Mouse (Mus musculus) right cerebral cortex, adult 2 months (tissue): ENCODE data around the gene Atraid.
"Not testable (repeated sequence)": the region's sequence is repeated elsewhere in the genome, so short reads cannot be mapped to it uniquely, and the experiment has no call there.

Source experiments
- DNase-seq, 2 experiments: peaks; one replicate each; pipeline ENCODE4 v3.0.0; 2021 to 2022; ENCODE audit warnings: low spot score in 2 of 2

The Atraid gene

GRCm38 (mm10) chr5:31047848-31048762, at the start of gene Atraid:
Gene Atraid, plus strand, starts transcription at chr5:31048312.
- DNase-seq, result peak; percentile 97 to 99

GRCm38 (mm10) chr5:30999324-30999723, 48.8 kb upstream of the Atraid start:
- no peak for DNase-seq

- DNase-seq, result no peak
Measured at GRCm38 (mm10) chr5:31000122-31000521, 48.0 kb upstream of the Atraid start.

- no peak for DNase-seq
Measured at GRCm38 (mm10) chr5:31000993-31001392, 47.1 kb upstream of the Atraid start.

- no peak for DNase-seq
Measured at GRCm38 (mm10) chr5:31001560-31001959, 46.6 kb upstream of the Atraid start.

- peak; percentile 96 to 97 for DNase-seq
Measured at GRCm38 (mm10) chr5:31004184-31004583, 43.9 kb upstream of the Atraid start.

- no peak for DNase-seq
Measured at GRCm38 (mm10) chr5:31012737-31013136, 35.4 kb upstream of the Atraid start.

- no peak for DNase-seq
Measured at GRCm38 (mm10) chr5:31015913-31016312, 32.2 kb upstream of the Atraid start.

GRCm38 (mm10) chr5:31021790-31022189, 26.3 kb upstream of the Atraid start:
- not testable (repeated sequence) for DNase-seq

GRCm38 (mm10) chr5:31022690-31023089, 25.4 kb upstream of the Atraid start:
- no peak for DNase-seq

GRCm38 (mm10) chr5:31023254-31023653, 24.9 kb upstream of the Atraid start:
- DNase-seq, result no peak

- DNase-seq, result no peak
Measured at GRCm38 (mm10) chr5:31024641-31025040, 23.5 kb upstream of the Atraid start.

- DNase-seq, result no peak
Measured at GRCm38 (mm10) chr5:31030926-31031325, 17.2 kb upstream of the Atraid start.

GRCm38 (mm10) chr5:31031508-31031907, 16.6 kb upstream of the Atraid start:
- DNase-seq, result no peak

- no peak for DNase-seq
Measured at GRCm38 (mm10) chr5:31034669-31035068, 13.4 kb upstream of the Atraid start.

- DNase-seq, result not testable (repeated sequence)
Measured at GRCm38 (mm10) chr5:31036556-31036955, 11.6 kb upstream of the Atraid start.

GRCm38 (mm10) chr5:31038171-31038845, 9.8 kb upstream of the Atraid start:
- no peak for DNase-seq

- no peak for DNase-seq
Measured at GRCm38 (mm10) chr5:31046416-31046815, 1.7 kb upstream of the Atraid start.

GRCm38 (mm10) chr5:31047074-31047473, 1.0 kb upstream of the Atraid start:
- no peak for DNase-seq

- DNase-seq, result peak; percentile 41 to 53
Measured at GRCm38 (mm10) chr5:31048763-31049641, 890 bp downstream of the Atraid start, which contains the start of gene Slc5a6. Gene Slc5a6, minus strand, starts transcription at chr5:31048924.

GRCm38 (mm10) chr5:31050427-31050826, 2.3 kb downstream of the Atraid start:
- DNase-seq, result no peak

GRCm38 (mm10) chr5:31053728-31054127, 5.6 kb downstream of the Atraid start:
- not testable (repeated sequence) for DNase-seq
